Mouse (Mus musculus): ENCODE results near the gene Unc13d.
"Not testable (repeated sequence)": the region's sequence is repeated elsewhere in the genome, so short reads cannot be mapped to it uniquely, and the experiment has no call there.

The Unc13d gene

GRCm38 (mm10) chr11:116077446-116078204 is at the start of gene Unc13d:
Gene Unc13d, minus strand, starts transcription at chr11:116077961.
- no peak for DNase-seq

GRCm38 (mm10) chr11:116126261-116126660 is 48.5 kb upstream of the Unc13d start:
- no peak for DNase-seq

DNA sequence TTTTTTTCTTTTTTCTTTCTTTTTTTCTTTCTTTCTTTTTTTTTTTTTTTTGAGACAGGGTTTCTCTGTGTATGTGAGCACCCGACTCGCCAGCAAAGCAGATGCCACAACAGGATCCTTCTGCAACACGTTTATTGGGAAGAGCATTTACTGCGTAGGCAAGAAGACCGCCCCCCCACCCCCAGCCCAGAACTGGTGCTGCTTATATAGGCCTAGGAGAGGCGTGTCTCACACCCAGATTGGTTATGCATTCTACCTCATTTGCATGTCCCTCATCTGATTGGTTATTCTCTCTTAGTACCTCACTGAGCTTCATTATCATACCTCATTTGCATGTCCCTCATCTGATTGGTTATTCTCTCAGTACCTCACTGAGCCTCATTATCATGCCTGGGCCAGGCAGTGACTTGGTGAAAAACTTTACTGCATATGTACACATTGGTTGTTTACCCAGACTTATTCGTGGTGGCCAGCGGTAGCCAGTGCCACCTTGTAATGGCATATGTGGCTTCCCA is 44.0 kb upstream of the Unc13d start:
- DNase-seq = not testable (repeated sequence)

- DNase-seq = no peak
Observed at GRCm38 (mm10) chr11:116117819-116118218, 40.1 kb upstream of the Unc13d start.

GRCm38 (mm10) chr11:116117241-116117640 is 39.5 kb upstream of the Unc13d start:
- DNase-seq = no peak

- no peak for DNase-seq
Observed at GRCm38 (mm10) chr11:116111611-116112203, 33.9 kb upstream of the Unc13d start.

- DNase-seq = no peak
Observed at GRCm38 (mm10) chr11:116111067-116111466, 33.3 kb upstream of the Unc13d start.

GRCm38 (mm10) chr11:116110540-116110939 is 32.8 kb upstream of the Unc13d start:
- DNase-seq = no peak

DNA sequence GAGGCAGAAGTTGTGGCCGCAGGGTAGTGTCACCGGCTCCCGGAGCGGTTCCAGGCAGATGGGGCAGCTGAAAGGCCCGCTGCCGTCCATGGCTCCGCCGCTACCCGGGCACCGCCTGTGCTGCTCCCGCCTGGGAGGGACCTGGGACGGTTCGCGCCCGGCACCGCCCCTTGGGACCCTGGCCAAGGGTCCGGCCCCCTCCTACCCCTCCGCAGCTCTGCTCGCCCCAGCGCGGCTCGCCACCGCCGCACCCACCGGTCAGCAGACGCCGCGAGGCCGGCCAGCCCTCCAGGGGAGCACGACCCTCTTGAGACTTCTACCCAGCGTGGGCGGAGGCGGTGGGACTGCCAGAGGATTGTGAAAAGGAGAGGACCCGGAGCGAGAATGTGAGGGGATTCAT is 32.4 kb upstream of the Unc13d start:
- DNase-seq = no peak

DNA sequence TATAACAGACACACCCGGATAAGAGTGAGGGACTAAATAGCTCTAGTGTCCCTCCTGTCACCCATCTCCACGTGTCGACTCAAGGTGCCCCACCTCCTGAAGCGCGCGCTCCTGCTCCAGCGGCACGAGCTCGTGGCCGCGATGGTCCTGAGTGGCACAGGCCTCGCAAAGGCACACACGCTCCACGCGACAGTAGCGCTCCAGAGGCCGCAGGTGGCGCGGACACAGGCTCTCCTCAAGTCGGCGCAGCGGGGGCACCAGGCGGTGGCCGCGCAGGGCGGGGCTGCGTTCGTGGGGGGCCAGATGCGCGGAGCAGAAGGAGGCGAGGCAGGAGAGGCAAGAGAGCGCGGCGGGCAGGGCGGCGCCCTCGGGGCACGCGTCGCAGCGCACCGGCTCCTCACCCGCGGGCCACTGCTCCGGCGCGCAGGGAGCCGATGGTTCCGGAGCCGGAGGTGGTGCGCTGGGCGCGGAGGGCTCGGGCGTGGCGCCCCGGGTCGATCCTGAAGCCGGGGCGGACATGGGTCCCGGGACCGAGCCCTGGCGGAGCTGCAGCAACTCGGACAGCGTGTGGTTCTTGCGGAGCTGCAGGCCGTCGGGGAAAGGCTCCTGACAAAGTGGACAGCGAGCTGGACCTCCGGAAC is 31.8 kb upstream of the Unc13d start:
- no peak for DNase-seq

- DNase-seq = no peak
Observed at GRCm38 (mm10) chr11:116108464-116109137, 30.8 kb upstream of the Unc13d start.

- no peak for DNase-seq
Observed at GRCm38 (mm10) chr11:116107777-116108285, 30.1 kb upstream of the Unc13d start.

DNA sequence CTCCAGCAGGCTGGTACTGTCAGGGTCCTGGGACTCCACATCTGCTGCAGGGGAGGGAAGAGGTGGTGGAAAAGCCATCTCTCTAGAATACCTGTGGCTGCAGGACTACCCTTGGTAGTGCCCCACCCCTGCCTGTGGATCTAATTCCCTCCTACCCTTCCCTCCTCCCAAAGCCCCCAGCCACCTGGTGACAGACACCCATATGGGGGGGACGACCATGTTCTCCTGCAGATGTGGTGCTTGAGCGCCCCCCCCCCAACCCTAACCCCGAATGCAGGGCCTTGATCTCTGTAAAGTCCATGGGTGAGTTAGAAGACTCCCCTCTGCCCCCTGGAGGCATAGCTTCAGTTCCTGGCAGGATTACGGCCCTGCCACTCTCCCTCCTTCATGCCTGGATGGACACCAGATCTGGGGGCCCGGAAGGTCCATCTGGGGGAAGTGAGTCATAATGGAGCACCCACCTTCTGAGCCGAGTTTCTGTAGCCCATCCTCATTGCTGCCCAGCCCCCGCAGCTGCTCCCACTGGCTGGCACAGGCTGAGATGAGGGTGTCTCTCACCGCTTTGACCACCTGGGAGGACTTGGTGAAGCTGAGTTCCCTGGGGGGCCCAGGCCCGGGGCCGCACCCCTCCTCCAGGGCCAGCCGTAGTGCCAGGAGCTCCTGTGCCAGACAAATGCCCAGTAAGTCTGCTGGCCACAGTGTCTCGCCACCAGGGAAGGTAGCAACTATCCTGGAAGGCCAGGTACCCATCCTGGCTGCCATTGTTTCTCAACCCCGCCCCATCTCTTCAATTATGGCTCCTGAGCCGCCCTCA is 29.4 kb upstream of the Unc13d start:
- no peak for DNase-seq

GRCm38 (mm10) chr11:116106154-116106962 is 28.6 kb upstream of the Unc13d start:
- DNase-seq = no peak

- no peak for DNase-seq
Observed at GRCm38 (mm10) chr11:116105065-116105464, 27.3 kb upstream of the Unc13d start.

DNA sequence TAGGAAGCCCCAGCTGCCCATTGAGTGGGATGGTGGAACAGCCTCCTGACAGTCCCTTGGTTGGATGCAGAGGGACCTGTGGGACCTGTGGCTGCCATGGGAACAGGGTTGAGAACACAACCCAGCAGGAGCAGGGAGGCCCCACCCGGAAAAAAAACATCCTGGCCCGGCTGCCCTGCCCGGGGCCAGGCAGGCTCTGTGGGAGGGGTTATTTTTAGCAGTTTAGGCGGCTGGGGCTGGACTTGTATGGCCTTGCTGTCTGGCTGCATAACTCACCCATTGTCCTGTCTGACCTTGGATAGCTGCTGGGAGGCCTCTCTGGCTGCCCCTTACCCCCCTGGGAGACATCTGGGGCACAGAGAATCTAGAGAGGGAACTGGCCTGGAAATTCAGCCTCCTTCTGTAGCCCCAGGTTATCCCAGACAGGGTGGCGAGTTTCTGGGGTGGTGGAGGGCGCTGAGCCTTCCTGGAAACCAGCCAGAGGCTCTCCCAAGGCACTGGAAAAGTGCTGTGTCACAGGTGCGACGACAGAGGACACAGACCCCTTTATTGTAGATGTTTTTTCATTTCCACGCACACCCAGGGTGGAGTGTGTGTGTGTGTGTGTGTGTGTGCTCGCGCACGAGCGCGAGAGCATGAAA is 26.4 kb upstream of the Unc13d start:
- DNase-seq = no peak

- DNase-seq = no peak
Observed at GRCm38 (mm10) chr11:116103572-116103971, 25.8 kb upstream of the Unc13d start.

DNA sequence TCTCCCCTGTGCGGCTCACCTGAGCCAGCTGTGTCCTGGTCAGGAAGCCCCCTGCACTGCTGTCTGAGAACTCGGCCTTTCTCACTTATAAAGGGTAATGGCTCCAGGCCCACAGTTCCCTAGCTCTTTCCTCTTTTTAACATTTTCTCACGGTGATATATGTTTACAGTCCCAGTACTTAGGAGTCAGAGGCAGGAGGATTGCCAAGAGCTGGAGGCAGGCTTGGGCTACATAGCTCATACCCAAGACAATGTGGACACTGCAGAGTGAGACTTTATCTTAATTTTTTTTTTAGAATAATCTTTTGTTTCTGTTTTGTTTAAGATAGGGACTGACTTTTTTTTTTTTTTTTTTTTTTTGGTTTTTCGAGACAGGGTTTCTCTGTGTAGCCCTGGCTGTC is 24.7 kb upstream of the Unc13d start:
- DNase-seq = no peak

DNA sequence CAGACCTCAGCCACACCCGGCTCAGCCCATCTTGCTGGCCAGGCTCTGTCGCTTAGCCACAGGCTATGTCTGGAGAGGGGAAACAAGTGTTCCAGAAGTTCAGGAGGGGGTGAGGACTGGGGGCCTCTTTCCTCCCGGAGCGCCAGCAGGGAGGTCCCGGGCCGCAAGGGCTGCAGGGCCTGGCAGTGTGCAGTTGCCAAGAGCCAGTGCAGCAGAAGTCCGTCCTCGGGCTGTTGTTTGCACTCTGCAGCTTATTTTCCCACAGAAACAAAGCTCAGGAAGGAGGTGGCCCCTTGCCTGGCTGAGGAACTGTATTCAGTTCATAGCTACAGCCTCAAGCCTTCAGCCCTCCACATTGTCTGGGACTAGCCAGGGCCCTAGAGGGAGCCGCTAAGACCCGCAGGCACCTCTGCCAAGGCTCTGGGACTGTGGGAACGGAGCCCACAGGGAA is 24.2 kb upstream of the Unc13d start:
- DNase-seq = no peak

DNA sequence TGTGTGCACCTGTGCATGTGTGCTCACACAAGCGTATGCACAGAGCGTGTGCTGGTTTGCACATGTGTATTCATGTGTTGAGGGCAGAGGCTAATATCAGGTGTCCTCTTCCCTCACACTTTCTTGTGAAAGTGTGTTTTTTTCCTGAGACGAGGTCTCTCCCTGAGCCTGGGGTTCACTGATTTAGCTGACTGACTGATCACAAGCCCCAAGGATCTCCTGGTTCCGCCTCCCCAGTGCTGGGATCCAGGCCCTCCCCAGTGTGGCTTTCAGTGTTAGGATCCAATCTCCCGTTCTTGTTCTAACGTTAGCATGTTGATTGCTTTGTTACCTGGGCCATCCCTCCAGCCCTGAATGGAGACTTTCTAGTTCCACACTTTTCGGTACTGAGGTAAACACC is 23.1 kb upstream of the Unc13d start:
- DNase-seq = no peak

DNA sequence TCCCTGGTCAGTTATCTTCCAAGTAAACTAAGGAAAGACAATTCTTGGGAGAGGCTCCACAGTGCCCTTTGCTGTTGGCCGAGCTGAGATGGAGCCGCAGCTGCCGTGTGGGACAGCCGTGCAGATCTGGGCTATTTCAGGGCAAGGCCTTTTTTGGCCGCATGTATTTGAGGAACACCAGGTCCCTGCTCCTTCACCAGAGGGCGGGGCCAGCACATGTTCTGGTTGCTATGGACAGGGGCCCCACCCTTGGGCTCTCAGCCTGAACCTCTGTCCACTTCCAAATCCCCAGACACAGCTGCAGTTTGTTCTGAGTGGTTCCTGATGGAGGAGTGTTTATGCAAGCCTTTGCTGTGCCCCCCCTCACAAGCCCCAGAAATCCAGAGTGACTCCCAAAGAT is 22.6 kb upstream of the Unc13d start:
- no peak for DNase-seq
